Mouse (Mus musculus) retina, embryonic 14.5 days (tissue): ENCODE results near the gene Chac1.
A peak's percentile ranks its signal among the peaks of the same experiment; 100 is the strongest.

ENCODE experiments used
- DNase-seq: peaks from one replicate; pipeline ENCODE4 v3.0.0-alpha.2; 2015; ENCODE audit warnings: low spot score

Chac1 gene

GRCm38 (mm10) chr2:119327942-119328526, 23.0 kb upstream of the Chac1 start:
- DNase-seq: no peak

- DNase-seq: no peak
Observed at GRCm38 (mm10) chr2:119328546-119328945, 22.5 kb upstream of the Chac1 start.

- no peak for DNase-seq
Observed at GRCm38 (mm10) chr2:119329123-119329817, 21.8 kb upstream of the Chac1 start.

GRCm38 (mm10) chr2:119330795-119331194, 20.2 kb upstream of the Chac1 start:
- no peak for DNase-seq

GRCm38 (mm10) chr2:119332177-119332661, 18.8 kb upstream of the Chac1 start:
- no peak for DNase-seq

- no peak for DNase-seq
Observed at GRCm38 (mm10) chr2:119334135-119334534, 16.9 kb upstream of the Chac1 start.

- no peak for DNase-seq
Observed at GRCm38 (mm10) chr2:119334964-119335525, 16.0 kb upstream of the Chac1 start.

- DNase-seq: no peak
Observed at GRCm38 (mm10) chr2:119335535-119335934, 15.5 kb upstream of the Chac1 start.

- DNase-seq: no peak
Observed at GRCm38 (mm10) chr2:119336002-119336401, 15.0 kb upstream of the Chac1 start.

- no peak for DNase-seq
Observed at GRCm38 (mm10) chr2:119336470-119336869, 14.6 kb upstream of the Chac1 start.

- peak; percentile 91 for DNase-seq
Observed at GRCm38 (mm10) chr2:119337425-119338265, 13.4 kb upstream of the Chac1 start.

- DNase-seq: no peak
Observed at GRCm38 (mm10) chr2:119344537-119345138, 6.4 kb upstream of the Chac1 start.

GRCm38 (mm10) chr2:119353707-119354106, 2.7 kb downstream of the Chac1 start:
- no peak for DNase-seq

GRCm38 (mm10) chr2:119355089-119355488, 4.1 kb downstream of the Chac1 start:
- DNase-seq: no peak

GRCm38 (mm10) chr2:119355651-119356050, 4.6 kb downstream of the Chac1 start:
- no peak for DNase-seq

GRCm38 (mm10) chr2:119356310-119356709, 5.3 kb downstream of the Chac1 start:
- DNase-seq: no peak

- no peak for DNase-seq
Observed at GRCm38 (mm10) chr2:119356805-119357204, 5.8 kb downstream of the Chac1 start.

GRCm38 (mm10) chr2:119358249-119358648, 7.2 kb downstream of the Chac1 start:
- no peak for DNase-seq

GRCm38 (mm10) chr2:119359721-119360291, 8.8 kb downstream of the Chac1 start:
- DNase-seq: no peak

- no peak for DNase-seq
Observed at GRCm38 (mm10) chr2:119364969-119365368, 13.9 kb downstream of the Chac1 start.

- no peak for DNase-seq
Observed at GRCm38 (mm10) chr2:119367346-119367745, 16.3 kb downstream of the Chac1 start.

- no peak for DNase-seq
Observed at GRCm38 (mm10) chr2:119370116-119370515, 19.1 kb downstream of the Chac1 start.
